Mouse (Mus musculus): ENCODE results near the gene Gm20388. TPM values are rescaled to one million over a fixed set of nuclear protein-coding genes. Genes with fewer than 3 reads are reported as not detected.

Gm20388 gene
- total RNA-seq, 1 experiment = 27.0 TPM

DNA sequence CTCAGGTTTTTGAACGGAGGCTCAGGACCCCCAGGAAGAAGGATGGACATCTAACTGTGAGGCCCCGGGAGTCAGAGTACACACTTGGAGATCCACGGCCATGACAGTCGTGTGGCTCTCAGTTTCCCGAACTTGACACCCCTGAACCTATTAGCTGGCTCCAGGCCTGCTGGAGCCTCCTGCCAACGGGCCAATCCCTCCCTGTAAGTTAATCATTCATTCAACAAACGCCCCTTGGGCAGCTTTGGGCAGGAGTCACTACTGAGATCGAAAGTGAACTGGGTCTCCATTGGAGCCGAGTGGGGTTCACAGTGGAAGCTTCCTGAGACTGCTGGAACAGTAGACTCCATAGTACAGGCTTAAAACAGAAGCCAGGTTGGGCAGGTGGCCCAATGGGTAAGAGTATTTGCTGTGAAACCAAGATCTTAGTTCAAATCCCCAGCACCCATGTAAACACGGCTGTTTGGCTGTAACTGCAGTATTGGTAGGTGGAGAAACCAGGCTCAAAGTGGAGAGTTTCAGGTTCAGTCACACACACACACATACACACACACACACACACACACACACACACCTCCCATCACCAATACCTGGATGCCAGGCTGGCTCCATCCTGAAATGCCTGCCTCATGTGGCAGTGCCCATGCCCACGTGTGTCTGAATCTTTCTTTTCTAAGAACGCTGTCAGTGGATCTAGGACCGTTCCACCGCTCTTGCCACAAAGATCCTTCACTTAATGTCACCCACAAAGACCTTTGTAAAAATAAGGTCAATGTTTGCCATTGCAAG lies 2808.3 kb downstream of the Gm20388 start:
- no peaks in the 10 kb centered on the region for H3K9me3 ChIP-seq (ENCODE audit: control insufficient read depth, insufficient read depth, low read depth, low read length)
- in situ Hi-C loops (cut with MboI; ENCODE audit: low sequenced_read_pairs in 2 of 2, unreplicated experiment in 2 of 2) = no loop called here
- TF ChIP-seq HCFC1 (IDR thresholded peaks at IDR 0.05; ENCODE audit: borderline replicate concordance, insufficient read depth, low read length) (no peak), ZNF384 (IDR thresholded peaks at IDR 0.05; ENCODE audit: low read depth, low read length) (no peak), ZC3H11A (IDR thresholded peaks at IDR 0.05; ENCODE audit: borderline replicate concordance, low read depth, low read length) (no peak), MAFK (IDR thresholded peaks at IDR 0.05; ENCODE audit: insufficient read depth, low read depth, low read length) (no peak), CHD2 (IDR thresholded peaks at IDR 0.05; ENCODE audit: low read depth, low read length) (no peak)
- no peak overlapping the region for H3K4me3 ChIP-seq (ENCODE audit: insufficient read depth in 1 of 2, low read depth in 1 of 2, low read length in 2 of 2, poor library complexity in 1 of 2, severe bottlenecking in 1 of 2)
- no peak for DNase-seq (ENCODE audit: low read depth, low spot score)
- no peaks in the 10 kb centered on the region for H3K36me3 ChIP-seq (ENCODE audit: control insufficient read depth, insufficient read depth, low read length, poor library complexity, severe bottlenecking)
- no peak overlapping the region for H3K9ac ChIP-seq (ENCODE audit: insufficient read depth, low read depth, low read length, poor library complexity, severe bottlenecking)
- peaks cover 0 to 6% of the 10 kb centered on the region in 2 experiments; a peak in 1 of 4 replicates for H3K4me1 ChIP-seq (ENCODE audit: control insufficient read depth in 2 of 2, insufficient read depth in 2 of 2, low read length in 2 of 2, poor library complexity in 1 of 2)
- H3K27ac ChIP-seq (ENCODE audit: insufficient read depth, low read depth, low read length, poor library complexity, severe bottlenecking) = no peak overlapping the region

- TF ChIP-seq ZNF384 (IDR thresholded peaks at IDR 0.05; ENCODE audit: low read depth, low read length) = no peak
- no peak for TF ChIP-seq ZC3H11A (IDR thresholded peaks at IDR 0.05; ENCODE audit: borderline replicate concordance, low read depth, low read length)
- no peak for TF ChIP-seq HCFC1 (IDR thresholded peaks at IDR 0.05; ENCODE audit: borderline replicate concordance, insufficient read depth, low read length)
- TF ChIP-seq MAFK (IDR thresholded peaks at IDR 0.05; ENCODE audit: insufficient read depth, low read depth, low read length) = no peak
- no peak for TF ChIP-seq CHD2 (IDR thresholded peaks at IDR 0.05; ENCODE audit: low read depth, low read length)
- no peaks in the 10 kb centered on the region for H3K36me3 ChIP-seq (ENCODE audit: control insufficient read depth, insufficient read depth, low read length, poor library complexity, severe bottlenecking)
- no peak overlapping the region for H3K27ac ChIP-seq (ENCODE audit: insufficient read depth, low read depth, low read length, poor library complexity, severe bottlenecking)
- DNase-seq (ENCODE audit: low read depth, low spot score) = no peak
- in situ Hi-C loops (cut with MboI; ENCODE audit: low sequenced_read_pairs in 2 of 2, unreplicated experiment in 2 of 2) = no loop called here
- H3K9me3 ChIP-seq (ENCODE audit: control insufficient read depth, insufficient read depth, low read depth, low read length) = no peaks in the 10 kb centered on the region
- H3K9ac ChIP-seq (ENCODE audit: insufficient read depth, low read depth, low read length, poor library complexity, severe bottlenecking) = no peak overlapping the region
- no peak overlapping the region for H3K4me3 ChIP-seq (ENCODE audit: insufficient read depth in 1 of 2, low read depth in 1 of 2, low read length in 2 of 2, poor library complexity in 1 of 2, severe bottlenecking in 1 of 2)
- H3K4me1 ChIP-seq (ENCODE audit: control insufficient read depth in 2 of 2, insufficient read depth in 2 of 2, low read length in 2 of 2, poor library complexity in 1 of 2) = peaks cover 0 to 6% of the 10 kb centered on the region in 2 experiments; a peak in 1 of 4 replicates
Measured at GRCm38 (mm10) chr8:122719500-122720065, 2808.9 kb downstream of the Gm20388 start.

DNA sequence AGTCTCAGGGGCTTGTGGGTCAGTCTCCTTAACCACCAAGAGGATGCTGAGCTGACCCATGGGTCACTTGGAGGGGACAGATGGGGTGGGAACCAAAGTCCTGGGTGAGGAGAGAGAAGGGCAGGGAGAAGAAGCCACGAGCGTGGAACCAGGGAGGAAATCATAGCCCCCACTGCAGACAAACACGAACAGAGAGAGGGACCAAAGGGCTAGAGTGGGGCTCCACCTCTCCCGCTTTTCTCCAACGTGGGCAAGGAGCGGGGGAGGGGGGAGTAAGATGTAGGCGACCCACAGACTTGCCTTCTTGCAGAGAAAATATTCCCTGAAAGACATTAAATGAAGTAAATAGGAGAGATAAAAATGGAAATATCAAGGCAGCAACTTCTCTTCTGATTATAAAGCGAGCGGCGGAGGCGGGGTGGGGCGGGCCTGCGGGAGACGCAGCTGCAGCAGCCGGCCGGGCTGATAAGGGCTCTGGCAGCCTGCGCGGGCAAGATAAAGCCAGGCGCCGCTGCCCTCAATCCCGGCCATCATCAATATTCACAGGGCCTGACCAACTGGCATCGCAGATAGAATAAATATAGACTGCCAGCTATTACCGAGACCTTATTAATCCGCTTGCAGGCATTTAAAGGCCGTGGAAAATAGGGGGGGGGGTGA lies 2809.6 kb downstream of the Gm20388 start:
- Histone ChIP-seq H3K27ac (ENCODE audit: insufficient read depth, low read depth, low read length, poor library complexity, severe bottlenecking) (no peak overlapping the region), H3K36me3 (ENCODE audit: control insufficient read depth, insufficient read depth, low read length, poor library complexity, severe bottlenecking) (no peaks in the 10 kb centered on the region), H3K9ac (ENCODE audit: insufficient read depth, low read depth, low read length, poor library complexity, severe bottlenecking) (no peak overlapping the region), H3K4me3 (ENCODE audit: insufficient read depth in 1 of 2, low read depth in 1 of 2, low read length in 2 of 2, poor library complexity in 1 of 2, severe bottlenecking in 1 of 2) (no peak overlapping the region), H3K4me1 (ENCODE audit: control insufficient read depth in 2 of 2, insufficient read depth in 2 of 2, low read length in 2 of 2, poor library complexity in 1 of 2) (peaks cover 0 to 6% of the 10 kb centered on the region in 2 experiments; a peak in 1 of 4 replicates), H3K9me3 (ENCODE audit: control insufficient read depth, insufficient read depth, low read depth, low read length) (no peaks in the 10 kb centered on the region)
- DNase-seq (ENCODE audit: low read depth, low spot score) = no peak
- no peak for TF ChIP-seq ZNF384 (IDR thresholded peaks at IDR 0.05; ENCODE audit: low read depth, low read length)
- in situ Hi-C loops (cut with MboI; ENCODE audit: low sequenced_read_pairs in 2 of 2, unreplicated experiment in 2 of 2) = no loop called here

DNA sequence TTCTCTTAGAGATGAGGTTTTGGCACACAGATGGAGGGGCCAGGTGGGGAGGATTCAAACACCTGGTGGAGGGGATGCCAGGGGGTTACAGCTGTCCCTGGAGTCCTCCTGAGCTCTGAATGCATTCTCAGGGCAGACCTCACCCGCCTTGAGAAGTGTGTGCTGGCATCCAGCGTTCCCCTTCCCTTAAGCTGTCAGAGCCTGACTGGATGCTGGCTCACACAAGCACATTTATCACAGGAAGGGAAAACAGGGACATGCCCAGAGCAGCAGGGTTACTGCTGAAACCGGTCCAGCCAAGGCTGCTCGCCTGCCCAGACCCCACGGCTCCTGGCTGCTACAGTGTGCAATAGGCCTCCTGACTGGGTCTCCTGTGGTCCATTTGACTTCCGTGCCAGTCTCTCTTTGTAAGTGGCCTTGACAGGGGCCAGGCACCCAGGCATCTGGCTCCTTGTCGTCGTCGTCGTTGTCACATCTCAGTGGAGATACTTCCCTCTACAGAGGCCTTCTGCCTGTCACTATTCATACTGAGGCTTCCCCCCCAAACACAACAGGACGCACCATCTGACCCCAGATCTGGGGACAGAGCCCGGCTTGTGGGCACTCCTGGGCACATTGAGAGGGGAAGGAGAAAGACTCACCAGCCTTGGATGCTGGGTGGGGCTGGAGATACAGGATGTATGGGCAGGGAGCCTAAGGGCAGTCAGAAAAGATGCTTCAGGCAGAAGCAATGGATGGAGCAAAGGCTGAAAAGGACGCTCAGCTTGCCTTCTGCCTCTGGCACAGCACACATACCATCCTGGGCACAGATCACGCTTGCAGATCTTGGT lies 2810.4 kb downstream of the Gm20388 start:
- H3K27ac ChIP-seq (ENCODE audit: insufficient read depth, low read depth, low read length, poor library complexity, severe bottlenecking) = no peak overlapping the region

More for the DNA sequence above, 2810.4 kb downstream of the Gm20388 start:
- no peak for TF ChIP-seq ZNF384 (IDR thresholded peaks at IDR 0.05; ENCODE audit: low read depth, low read length)
- no peak for TF ChIP-seq ZC3H11A (IDR thresholded peaks at IDR 0.05; ENCODE audit: borderline replicate concordance, low read depth, low read length)
- TF ChIP-seq HCFC1 (IDR thresholded peaks at IDR 0.05; ENCODE audit: borderline replicate concordance, insufficient read depth, low read length) = no peak
- TF ChIP-seq CHD2 (IDR thresholded peaks at IDR 0.05; ENCODE audit: low read depth, low read length) = no peak
- no peak for TF ChIP-seq MAFK (IDR thresholded peaks at IDR 0.05; ENCODE audit: insufficient read depth, low read depth, low read length)
- DNase-seq (ENCODE audit: low read depth, low spot score) = no peak
- in situ Hi-C loops (cut with MboI; ENCODE audit: low sequenced_read_pairs in 2 of 2, unreplicated experiment in 2 of 2) = no loop called here
- Histone ChIP-seq H3K4me3 (ENCODE audit: insufficient read depth in 1 of 2, low read depth in 1 of 2, low read length in 2 of 2, poor library complexity in 1 of 2, severe bottlenecking in 1 of 2) (no peak overlapping the region), H3K9ac (ENCODE audit: insufficient read depth, low read depth, low read length, poor library complexity, severe bottlenecking) (no peak overlapping the region), H3K9me3 (ENCODE audit: control insufficient read depth, insufficient read depth, low read depth, low read length) (no peaks in the 10 kb centered on the region), H3K4me1 (ENCODE audit: control insufficient read depth in 2 of 2, insufficient read depth in 2 of 2, low read length in 2 of 2, poor library complexity in 1 of 2) (peaks cover 0 to 6% of the 10 kb centered on the region in 2 experiments; a peak in 1 of 4 replicates), H3K36me3 (ENCODE audit: control insufficient read depth, insufficient read depth, low read length, poor library complexity, severe bottlenecking) (no peaks in the 10 kb centered on the region)
